Mouse (Mus musculus) midbrain, embryonic 10.5 days (tissue): ENCODE measurements around the gene Wdfy4. TPM values are rescaled to one million over a fixed set of nuclear protein-coding genes. Genes with fewer than 3 reads are reported as not detected.

ENCODE experiments used
- DNase-seq: peaks from one replicate; pipeline ENCODE4 v3.0.0-alpha.2; 2017; ENCODE audit warnings: low spot score
- H3K27ac ChIP-seq: fragments of 300-500 bp; sonication (generic); replicated peaks from 2 replicates; pipeline ENCODE4 v1.5.1; 2016; ENCODE audit warnings: mild to moderate bottlenecking
- H3K27me3 ChIP-seq: fragments of 300-500 bp; sonication (generic); 2 replicates; pipeline ENCODE4 v1.6.1; 2016; ENCODE audit warnings: low read depth, mild to moderate bottlenecking; ENCODE audit not compliant: poor library complexity, severe bottlenecking
- H3K36me3 ChIP-seq: fragments of 300-500 bp; sonication (generic); 2 replicates; pipeline ENCODE4 v1.6.1; 2016; ENCODE audit warnings: mild to moderate bottlenecking, moderate library complexity
- H3K4me1 ChIP-seq: fragments of 300-500 bp; sonication (generic); 2 replicates; pipeline ENCODE4 v1.6.1; 2016
- H3K4me3 ChIP-seq: fragments of 300-500 bp; sonication (generic); 2 replicates; pipeline ENCODE4 v1.5.1; 2016; ENCODE audit warnings: mild to moderate bottlenecking, moderate library complexity
- H3K9me3 ChIP-seq: fragments of 300-500 bp; sonication (generic); replicated peaks from 2 replicates; pipeline ENCODE4 v1.6.1; 2016; ENCODE audit warnings: mild to moderate bottlenecking
- WGBS: fragments of 180-500 bp; shearing (Covaris S2); methylation state at CpG from one replicate; pipeline ENCODE4 v1.1.7; 2016; 5-methylcytosine and 5-hydroxymethylcytosine counted together
- polyA plus RNA-seq: library from polyadenylated mRNA; unstranded; fragments of >200 nt; fragmentation: Nextera tagmentation; extraction: Ambion mirVana; gene quantifications from 2 replicates; pipeline ENCODE4 v1.2.1, GENCODE M21; 2016

Wdfy4 gene
- polyA plus RNA-seq, 1 experiment from 2014 or later = 0.42 TPM

GRCm38 (mm10) chr14:33099926-33100325 is 85.4 kb downstream of the Wdfy4 start:
- Histone ChIP-seq H3K9me3 (no peaks in the 10 kb centered on the region), H3K4me1 (0 out of 2 replicates have a peak, but pooled peaks cover 3% of the 10 kb centered on the region), H3K27me3 (no peaks in the 10 kb centered on the region), H3K27ac (no peak overlapping the region), H3K4me3 (no peak overlapping the region), H3K36me3 (no peaks in the 10 kb centered on the region)
- no peak for DNase-seq
- WGBS = 87% methylated on average over 5 of the region's 5 CpGs

DNA sequence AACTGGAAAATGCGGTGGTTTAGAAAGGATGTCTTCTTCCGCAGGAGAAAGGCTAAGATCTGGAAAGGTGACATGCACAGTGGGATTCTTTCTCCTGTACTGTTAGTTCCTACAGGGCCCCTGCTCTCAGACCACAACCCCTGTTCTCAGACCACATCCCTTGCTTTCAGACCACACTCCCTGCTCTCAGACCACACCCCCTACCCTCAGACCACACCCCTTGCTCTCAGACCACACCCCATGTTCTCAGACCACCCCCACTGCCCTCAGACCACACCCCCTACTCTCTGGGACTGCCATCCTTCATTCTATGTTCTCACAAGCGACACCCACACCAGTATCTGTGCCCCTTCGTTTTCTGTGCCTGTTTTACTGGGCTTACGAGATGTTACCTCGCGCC is 86.2 kb downstream of the Wdfy4 start:
- WGBS = 62% methylated on average over 7 of the region's 7 CpGs
- Histone ChIP-seq H3K27ac (no peak overlapping the region), H3K4me1 (0 out of 2 replicates have a peak, but pooled peaks cover 3% of the 10 kb centered on the region), H3K36me3 (no peaks in the 10 kb centered on the region), H3K27me3 (no peaks in the 10 kb centered on the region), H3K9me3 (no peaks in the 10 kb centered on the region), H3K4me3 (no peak overlapping the region)
- no peak for DNase-seq

- Histone ChIP-seq H3K9me3 (no peaks in the 10 kb centered on the region), H3K27ac (no peak overlapping the region), H3K36me3 (no peaks in the 10 kb centered on the region), H3K27me3 (no peaks in the 10 kb centered on the region), H3K4me3 (no peak overlapping the region), H3K4me1 (0 out of 2 replicates have a peak, but pooled peaks cover 3% of the 10 kb centered on the region)
- DNase-seq = no peak
- 88% methylated on average over 5 of the region's 5 CpGs for WGBS
Measured at GRCm38 (mm10) chr14:33096462-33096861, 88.8 kb downstream of the Wdfy4 start.

GRCm38 (mm10) chr14:33083326-33083725 is 102.0 kb downstream of the Wdfy4 start:
- no peak for DNase-seq
- WGBS = 84% methylated on average over 8 of the region's 8 CpGs
- H3K9me3 ChIP-seq = no peaks in the 10 kb centered on the region
- H3K4me1 ChIP-seq = no peaks in the 10 kb centered on the region
- H3K36me3 ChIP-seq = no peaks in the 10 kb centered on the region
- H3K27me3 ChIP-seq = no peaks in the 10 kb centered on the region
- H3K27ac ChIP-seq = no peak overlapping the region
- H3K4me3 ChIP-seq = no peak overlapping the region

DNA sequence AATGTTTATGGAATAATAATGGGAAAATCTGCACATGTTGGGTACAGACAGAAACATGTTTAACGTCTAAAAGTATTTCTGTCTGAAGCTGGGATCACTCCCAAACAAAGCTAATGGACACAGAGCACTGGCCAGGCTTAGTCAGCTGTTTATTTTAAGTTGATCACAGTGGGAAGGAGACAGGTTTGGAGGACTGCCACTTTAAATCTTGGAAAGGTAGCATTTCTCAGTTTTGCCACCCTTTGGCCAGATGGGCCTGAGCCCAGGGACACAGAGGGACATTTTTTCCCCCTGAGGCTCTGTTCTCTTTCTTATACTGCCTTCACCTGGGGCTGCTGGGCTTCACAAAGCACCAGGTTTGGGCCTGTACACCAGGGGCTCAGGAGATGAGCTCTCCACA is 103.0 kb downstream of the Wdfy4 start:
- Histone ChIP-seq H3K27me3 (no peaks in the 10 kb centered on the region), H3K4me3 (no peak overlapping the region), H3K36me3 (no peaks in the 10 kb centered on the region), H3K4me1 (no peaks in the 10 kb centered on the region), H3K27ac (no peak overlapping the region), H3K9me3 (no peaks in the 10 kb centered on the region)
- WGBS = 77% methylated on average over 1 of the region's 1 CpGs
- DNase-seq = no peak

- no peaks in the 10 kb centered on the region for H3K9me3 ChIP-seq
- 93% methylated on average over 6 of the region's 6 CpGs for WGBS
- no peaks in the 10 kb centered on the region for H3K4me1 ChIP-seq
- H3K27ac ChIP-seq = no peak overlapping the region
- no peak for DNase-seq
- H3K27me3 ChIP-seq = no peaks in the 10 kb centered on the region
- no peaks in the 10 kb centered on the region for H3K36me3 ChIP-seq
- H3K4me3 ChIP-seq = no peak overlapping the region
Measured at GRCm38 (mm10) chr14:33081370-33081860, 103.9 kb downstream of the Wdfy4 start.

- Histone ChIP-seq H3K9me3 (no peaks in the 10 kb centered on the region), H3K4me3 (no peak overlapping the region), H3K36me3 (no peaks in the 10 kb centered on the region), H3K4me1 (no peaks in the 10 kb centered on the region), H3K27ac (no peak overlapping the region), H3K27me3 (no peaks in the 10 kb centered on the region)
- 92% methylated on average over 6 of the region's 6 CpGs for WGBS
- no peak for DNase-seq
Measured at GRCm38 (mm10) chr14:33078596-33078995, 106.7 kb downstream of the Wdfy4 start.

DNA sequence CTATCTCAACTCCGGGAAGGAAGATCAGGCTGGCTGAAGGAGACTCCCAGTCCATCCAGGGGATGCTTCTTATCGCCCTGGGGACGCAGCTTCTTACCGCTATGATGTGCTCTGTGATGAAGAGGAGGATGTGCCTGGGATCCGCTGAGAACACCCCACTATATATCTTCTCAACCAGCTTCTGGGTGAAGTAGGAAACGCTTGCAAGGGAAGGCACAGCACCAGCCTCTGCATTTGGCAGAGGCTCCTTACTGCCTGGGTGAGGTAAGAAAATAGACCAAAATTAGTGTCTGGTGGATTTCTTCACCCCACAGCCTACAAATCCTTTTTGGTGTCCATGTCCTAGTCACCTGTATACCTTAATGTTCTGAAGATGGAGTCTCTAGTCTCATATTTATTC is 107.2 kb downstream of the Wdfy4 start:
- Histone ChIP-seq H3K27me3 (no peaks in the 10 kb centered on the region), H3K4me1 (no peaks in the 10 kb centered on the region), H3K9me3 (no peaks in the 10 kb centered on the region), H3K27ac (no peak overlapping the region), H3K36me3 (no peaks in the 10 kb centered on the region), H3K4me3 (no peak overlapping the region)
- 85% methylated on average over 6 of the region's 6 CpGs for WGBS
- no peak for DNase-seq

GRCm38 (mm10) chr14:33073355-33073754 is 112.0 kb downstream of the Wdfy4 start:
- H3K4me1 ChIP-seq = no peaks in the 10 kb centered on the region
- H3K9me3 ChIP-seq = no peaks in the 10 kb centered on the region
- H3K27me3 ChIP-seq = no peaks in the 10 kb centered on the region
- no peak for DNase-seq
- no peaks in the 10 kb centered on the region for H3K36me3 ChIP-seq
- no peak overlapping the region for H3K4me3 ChIP-seq
- WGBS = 80% methylated on average over 3 of the region's 3 CpGs
- no peak overlapping the region for H3K27ac ChIP-seq

DNA sequence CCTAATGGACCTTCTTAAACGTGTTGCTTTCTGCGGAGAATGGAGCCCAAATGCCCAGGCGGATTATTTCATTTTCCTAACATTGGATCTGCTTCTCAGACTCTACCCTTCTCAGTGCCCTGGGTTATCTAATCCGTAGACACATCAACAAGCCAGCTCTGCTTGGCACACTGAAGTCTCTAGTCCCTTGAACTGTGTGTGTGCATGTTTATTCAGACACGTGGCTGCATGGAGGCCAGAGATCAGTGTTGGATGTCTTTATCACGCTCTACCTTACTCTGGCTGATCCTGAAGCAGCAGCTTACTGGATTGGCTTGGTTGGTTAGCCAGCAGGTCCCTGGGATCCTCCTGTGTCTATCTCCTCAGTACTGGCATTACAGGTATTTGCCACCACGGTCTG is 113.0 kb downstream of the Wdfy4 start:
- 86% methylated on average over 7 of the region's 7 CpGs for WGBS
- Histone ChIP-seq H3K4me1 (no peaks in the 10 kb centered on the region), H3K27me3 (no peaks in the 10 kb centered on the region), H3K27ac (no peak overlapping the region), H3K9me3 (no peaks in the 10 kb centered on the region), H3K4me3 (no peak overlapping the region), H3K36me3 (no peaks in the 10 kb centered on the region)
- DNase-seq = no peak

- Histone ChIP-seq H3K9me3 (no peaks in the 10 kb centered on the region), H3K4me3 (no peak overlapping the region), H3K27me3 (no peaks in the 10 kb centered on the region), H3K27ac (no peak overlapping the region), H3K36me3 (no peaks in the 10 kb centered on the region), H3K4me1 (no peaks in the 10 kb centered on the region)
- DNase-seq = no peak
- 86% methylated on average over 9 of the region's 9 CpGs for WGBS
Measured at GRCm38 (mm10) chr14:33067676-33068075, 117.6 kb downstream of the Wdfy4 start.

DNA sequence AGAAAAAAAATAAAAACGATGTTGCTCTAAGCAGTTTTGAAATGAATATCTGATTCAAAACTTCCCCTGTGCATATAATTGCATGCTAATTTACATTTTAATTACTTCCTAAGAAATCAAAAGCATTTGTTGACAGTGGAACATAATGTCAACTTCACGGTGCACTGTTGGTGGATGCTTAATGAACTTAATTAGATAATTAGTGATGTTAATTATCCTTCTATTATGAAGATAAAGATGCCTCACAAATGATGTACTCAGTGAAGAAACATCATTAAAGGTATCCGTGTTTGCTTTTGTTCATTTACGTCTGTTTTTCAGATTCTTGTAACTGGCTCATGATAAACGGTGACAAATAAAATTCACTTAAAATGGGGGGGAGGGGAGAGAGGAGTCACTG is 122.3 kb downstream of the Wdfy4 start:
- no peak overlapping the region for H3K27ac ChIP-seq
- H3K36me3 ChIP-seq = no peaks in the 10 kb centered on the region
- no peak overlapping the region for H3K4me3 ChIP-seq
- no peaks in the 10 kb centered on the region for H3K4me1 ChIP-seq
- no peaks in the 10 kb centered on the region for H3K9me3 ChIP-seq
- 87% methylated on average over 5 of the region's 5 CpGs for WGBS
- H3K27me3 ChIP-seq = no peaks in the 10 kb centered on the region
- DNase-seq = no peak

DNA sequence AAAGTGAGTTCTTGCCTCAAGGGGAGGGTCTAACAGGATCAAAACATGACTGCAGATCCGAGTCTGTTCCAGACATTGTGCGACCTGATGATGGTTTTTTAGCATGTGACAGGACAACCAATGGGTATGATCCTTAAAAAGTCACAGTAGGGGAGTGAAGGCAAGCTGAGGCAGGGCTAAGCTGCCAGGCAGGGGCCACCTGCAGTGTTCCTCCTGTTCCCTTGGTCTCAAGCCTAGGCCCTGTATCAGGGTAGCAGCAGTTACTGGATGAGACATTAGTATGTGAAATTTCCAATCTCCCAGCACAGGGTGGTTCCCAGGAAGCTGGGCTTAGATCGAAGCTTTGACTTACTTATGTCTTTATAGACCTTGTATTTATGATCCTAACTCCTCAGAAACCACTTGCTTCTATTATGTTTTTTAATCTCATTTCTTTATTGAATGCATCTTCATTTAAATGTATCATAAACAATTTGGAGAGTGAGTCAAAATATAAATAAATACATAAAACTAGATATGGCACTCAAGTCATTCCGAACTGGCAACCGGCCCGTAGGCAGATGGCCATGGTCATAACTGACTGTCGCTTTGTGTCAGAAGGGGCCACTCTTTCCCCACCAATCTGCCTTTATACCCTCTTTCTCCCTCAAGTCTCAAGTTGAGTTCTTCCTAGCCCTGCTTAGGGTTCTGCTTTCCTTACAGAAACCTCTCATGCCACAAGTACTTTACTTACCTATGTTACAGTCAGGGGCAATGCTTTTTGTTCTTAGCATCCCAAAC is 126.2 kb downstream of the Wdfy4 start:
- no peak for DNase-seq
- no peaks in the 10 kb centered on the region for H3K9me3 ChIP-seq
- 90% methylated on average over 7 of the region's 7 CpGs for WGBS
- H3K4me1 ChIP-seq = peaks cover 6% of the 10 kb centered on the region
- no peak overlapping the region for H3K4me3 ChIP-seq
- H3K27ac ChIP-seq = no peak overlapping the region
- H3K36me3 ChIP-seq = no peaks in the 10 kb centered on the region
- no peaks in the 10 kb centered on the region for H3K27me3 ChIP-seq
